Mouse (Mus musculus) lung, postnatal 4 days (tissue): ENCODE measurements at regions not wholly inside any gene's neighbourhood (a gene's known extent, or its start where the extent isn't known, plus 50 kb on each side); places are given as distances from the start of the nearest gene placed in this dataset.
A peak's percentile ranks its signal among the peaks of the same experiment; 100 is the strongest.

Source experiments
- DNase-seq, 2 experiments: peaks; one replicate each; pipeline ENCODE4 v3.0.0; 2021

DNA sequence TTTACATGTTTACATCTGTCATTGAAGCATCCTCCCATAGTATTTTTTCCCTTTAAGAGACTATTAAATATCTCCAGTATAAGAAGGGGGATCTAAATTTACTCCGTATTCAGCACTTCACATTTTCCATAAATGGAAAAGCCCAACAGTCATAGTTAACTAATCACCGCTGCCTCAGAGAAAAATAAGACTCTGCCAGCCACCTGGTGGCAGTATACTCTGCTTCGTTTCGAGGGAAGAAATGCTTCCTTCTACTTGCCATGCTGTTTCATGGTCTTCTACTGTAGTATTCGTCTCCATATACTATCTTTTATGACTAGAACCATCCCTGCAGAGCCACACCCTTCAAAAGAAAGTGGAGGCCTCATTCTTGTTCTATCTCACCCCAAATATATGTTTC is 52.0 kb upstream of the Tro start:
- DNase-seq: peak; percentile 12 to 22
